Mouse (Mus musculus): ENCODE measurements around the gene Ehbp1l1. TPM values are rescaled to one million over a fixed set of nuclear protein-coding genes. Genes with fewer than 3 reads are reported as not detected.

The Ehbp1l1 gene
- polyA plus RNA-seq, 1 experiment from 2014 or later: 10.8 TPM

Small RNAs within 50 kb of the gene (microRNA-seq; reads per million reads assigned to microRNA genes)
- 0.81 reads per million for gene Mir6987

Other genes with a start within 250 kb of the Ehbp1l1 start
- gene Mus81, start 237.9 kb downstream of the Ehbp1l1 start, polyA plus RNA-seq (2016; fragmentation: Nextera tagmentation; extraction: Ambion mirVana): 43.3 and 45.4 TPM in 2 replicates
- gene Cfl1, start 235.9 kb downstream of the Ehbp1l1 start, polyA plus RNA-seq (2016; fragmentation: Nextera tagmentation; extraction: Ambion mirVana): 3,169 and 3,299 TPM in 2 replicates
- gene 1700020D05Rik, start 222.5 kb downstream of the Ehbp1l1 start, polyA plus RNA-seq (2016; fragmentation: Nextera tagmentation; extraction: Ambion mirVana): 0.23 and 0.56 TPM in 2 replicates
- 38.3 and 42.2 TPM in 2 replicates for gene Snx32, start 215.8 kb downstream of the Ehbp1l1 start, polyA plus RNA-seq (2016; fragmentation: Nextera tagmentation; extraction: Ambion mirVana)
- gene Ovol1, start 165.7 kb downstream of the Ehbp1l1 start, polyA plus RNA-seq (2016; fragmentation: Nextera tagmentation; extraction: Ambion mirVana): 0.18 and 0.19 TPM in 2 replicates
- 2.6 and 3.2 TPM in 2 replicates for gene Ap5b1, start 158.3 kb downstream of the Ehbp1l1 start, polyA plus RNA-seq (2016; fragmentation: Nextera tagmentation; extraction: Ambion mirVana)
- 114 and 126 TPM in 2 replicates for gene Rnaseh2c, start 124.4 kb downstream of the Ehbp1l1 start, polyA plus RNA-seq (2016; fragmentation: Nextera tagmentation; extraction: Ambion mirVana)
- 73.2 and 76.5 TPM in 2 replicates for gene Kat5, start 116.1 kb downstream of the Ehbp1l1 start, polyA plus RNA-seq (2016; fragmentation: Nextera tagmentation; extraction: Ambion mirVana)
- 38.4 and 41.5 TPM in 2 replicates for gene Rela, start 88.8 kb downstream of the Ehbp1l1 start, polyA plus RNA-seq (2016; fragmentation: Nextera tagmentation; extraction: Ambion mirVana)
- 22.4 and 25.4 TPM in 2 replicates for gene Sipa1, start 62.6 kb downstream of the Ehbp1l1 start, polyA plus RNA-seq (2016; fragmentation: Nextera tagmentation; extraction: Ambion mirVana)
- 21.5 and 23.3 TPM in 2 replicates for gene Map3k11, start 37.6 kb downstream of the Ehbp1l1 start, polyA plus RNA-seq (2016; fragmentation: Nextera tagmentation; extraction: Ambion mirVana)
- 34.6 and 35.0 TPM in 2 replicates for gene Pcnx3, start 37.4 kb downstream of the Ehbp1l1 start, polyA plus RNA-seq (2016; fragmentation: Nextera tagmentation; extraction: Ambion mirVana)
- not detected in 2 replicates for gene Kcnk7, start 21.9 kb downstream of the Ehbp1l1 start, polyA plus RNA-seq (2016; fragmentation: Nextera tagmentation; extraction: Ambion mirVana)
- 174 and 177 TPM in 2 replicates for gene Fam89b, start 3.3 kb upstream of the Ehbp1l1 start, polyA plus RNA-seq (2016; fragmentation: Nextera tagmentation; extraction: Ambion mirVana)
- gene Ltbp3, start 14.6 kb upstream of the Ehbp1l1 start, polyA plus RNA-seq (2016; fragmentation: Nextera tagmentation; extraction: Ambion mirVana): 13.8 and 16.6 TPM in 2 replicates
- 71.8 and 73.7 TPM in 2 replicates for gene Scyl1, start 45.1 kb upstream of the Ehbp1l1 start, polyA plus RNA-seq (2016; fragmentation: Nextera tagmentation; extraction: Ambion mirVana)
- gene Frmd8, start 149.0 kb upstream of the Ehbp1l1 start, polyA plus RNA-seq (2016; fragmentation: Nextera tagmentation; extraction: Ambion mirVana): 28.7 and 29.9 TPM in 2 replicates
- gene Slc25a45, start 151.5 kb upstream of the Ehbp1l1 start, polyA plus RNA-seq (2016; fragmentation: Nextera tagmentation; extraction: Ambion mirVana): 2.0 and 2.2 TPM in 2 replicates
- gene Tigd3, start 167.8 kb upstream of the Ehbp1l1 start, polyA plus RNA-seq (2016; fragmentation: Nextera tagmentation; extraction: Ambion mirVana): 11.0 and 11.3 TPM in 2 replicates
- 161 and 177 TPM in 2 replicates for gene Dpf2, start 186.7 kb upstream of the Ehbp1l1 start, polyA plus RNA-seq (2016; fragmentation: Nextera tagmentation; extraction: Ambion mirVana)
- 5.1 and 6.1 TPM in 2 replicates for gene Cdc42ep2, start 198.5 kb upstream of the Ehbp1l1 start, polyA plus RNA-seq (2016; fragmentation: Nextera tagmentation; extraction: Ambion mirVana)
- gene Pola2, start 237.9 kb upstream of the Ehbp1l1 start, polyA plus RNA-seq (2016; fragmentation: Nextera tagmentation; extraction: Ambion mirVana): 47.4 and 49.2 TPM in 2 replicates